8 mouse cellular contexts compared by ENCODE assay signal in the genomic region with DNA sequence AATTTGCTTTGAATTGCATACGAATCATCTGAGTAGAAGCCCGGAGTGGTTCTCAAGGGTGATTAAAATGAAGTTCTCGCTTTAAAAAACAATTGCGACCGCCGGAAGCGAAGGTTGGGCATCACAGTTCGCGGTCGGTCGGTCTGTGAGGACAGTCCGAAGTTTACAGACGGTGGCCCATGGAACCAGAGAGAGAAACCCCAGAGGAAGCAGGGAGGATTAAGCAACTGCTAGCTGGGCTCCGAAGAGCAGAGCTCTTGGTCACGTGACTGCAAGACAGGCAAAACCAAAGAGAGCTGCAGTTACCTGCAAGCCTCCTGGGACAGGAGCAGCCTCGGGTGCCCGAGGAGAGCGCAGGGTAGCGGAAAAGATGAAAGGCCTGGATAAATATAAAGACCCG.
DNase-seq lines count a peak whose midpoint lies in the region; ATAC-seq and TF ChIP-seq lines count a peak whose summit lies in the region.

No protein-coding gene starts in this region.

- dilution Hi-C loops in CH12.LX (cut with MboI; ENCODE audit: extremely low pct_ligation_motif_present, extremely low pct_unique_long_range_greater_than_20kb, low sequenced_read_pairs) = no loop called here

- H3K4me2 ChIP-seq in CH12.LX (ENCODE audit: insufficient read depth, low read depth, poor library complexity, severe bottlenecking) = no peak overlapping the region
- H3K4me2 ChIP-seq in intestine, embryonic 16.5 days (ENCODE audit: low read depth, low read length) = peak overlapping the region; percentile 50
- H3K4me2 ChIP-seq in stomach, embryonic 15.5 days = peak overlapping the region; percentile 39

- H3K9ac ChIP-seq in CH12.LX (ENCODE audit: insufficient read depth, low read depth) = no peak overlapping the region
- H3K9ac ChIP-seq in intestine, embryonic 16.5 days (ENCODE audit: low read depth, low read length) = 0 out of 2 replicates have a peak overlapping the region, but pooled peaks have one; percentile 6
- H3K9ac ChIP-seq in stomach, embryonic 15.5 days = no peak overlapping the region

- H3K9me3 ChIP-seq in CH12.LX (replicated peaks; ENCODE audit: low read length) = no peaks in the 10 kb centered on the region
- no peaks in the 10 kb centered on the region for H3K9me3 ChIP-seq in intestine, embryonic 16.5 days (ENCODE audit: control insufficient read depth, low read length)
- no peaks in the 10 kb centered on the region for H3K9me3 ChIP-seq in stomach, embryonic 15.5 days

- TF ChIP-seq RAD21 in CH12.LX (IDR thresholded peaks at IDR 0.05; ENCODE audit: low read depth, low read length) = no peak

- no peaks in the 10 kb centered on the region for H3K79me2 ChIP-seq in CH12.LX (replicated peaks; ENCODE audit: control insufficient read depth, extremely low read depth, insufficient read depth, poor library complexity, severe bottlenecking)

- no peak for DNase-seq in CH12.LX (ENCODE audit: extremely low read depth)
- peak; percentile 19 to 49 for DNase-seq in lung, adult 18-20 months
- no peak for DNase-seq in MN1 (ENCODE audit: low spot score)
- no peak for DNase-seq in left cerebral cortex, adult 18-20 months (ENCODE audit: low spot score in 2 of 2)
- DNase-seq in right cerebral cortex, postnatal 25 days = no peak

- no peak overlapping the region for H3K27ac ChIP-seq in CH12.LX (ENCODE audit: insufficient read depth, low read depth)
- H3K27ac ChIP-seq in intestine, embryonic 16.5 days (ENCODE audit: low read length) = no peak overlapping the region
- H3K27ac ChIP-seq in stomach, embryonic 15.5 days = no peak overlapping the region

- no peak for TF ChIP-seq POLR2A in CH12.LX (IDR thresholded peaks at IDR 0.05; ENCODE audit: low read depth, low read length)

- no peak overlapping the region for H3K4me3 ChIP-seq in CH12.LX (replicated peaks in 1 of 3; ENCODE audit: low read depth in 2 of 3, low read length in 2 of 3, poor library complexity in 1 of 3)
- H3K4me3 ChIP-seq in intestine, embryonic 16.5 days (ENCODE audit: low read length) = peak overlapping the region; percentile 21; the same call in 1 of the 2 replicates
- H3K4me3 ChIP-seq in stomach, embryonic 15.5 days (replicated peaks) = no peak overlapping the region; the same call in 1 of the 2 replicates

- H3K27me3 ChIP-seq in CH12.LX (replicated peaks) = no peaks in the 10 kb centered on the region
- H3K27me3 ChIP-seq in intestine, embryonic 16.5 days (replicated peaks; ENCODE audit: control insufficient read depth, insufficient read depth, low read length) = no peaks in the 10 kb centered on the region
- H3K27me3 ChIP-seq in stomach, embryonic 15.5 days (replicated peaks) = no peaks in the 10 kb centered on the region

- ATAC-seq in common myeloid progenitor, adult 5-6 weeks (replicated peaks; ENCODE audit: low read depth, poor library complexity, severe bottlenecking) = peak; percentile 32; the same call in 1 of the 2 replicates
- peak; percentile 55 for ATAC-seq in intestine, embryonic 16.5 days
- ATAC-seq in stomach, embryonic 15.5 days (ENCODE audit: insufficient read depth, low FRiP score, low read depth) = peak; percentile 65; the same call in 1 of the 2 replicates

- no peaks in the 10 kb centered on the region; a peak in 1 of 4 replicates for H3K4me1 ChIP-seq in CH12.LX (ENCODE audit: control insufficient read depth in 1 of 2, insufficient read depth in 2 of 2)
- H3K4me1 ChIP-seq in intestine, embryonic 16.5 days (ENCODE audit: control insufficient read depth, insufficient read depth, low read length) = peaks cover 3% of the 10 kb centered on the region
- H3K4me1 ChIP-seq in stomach, embryonic 15.5 days = 0 out of 2 replicates have a peak, but pooled peaks cover 3% of the 10 kb centered on the region

- WGBS in intestine, embryonic 16.5 days = 23% methylated on average over 20 of the region's 20 CpGs
- WGBS in stomach, embryonic 15.5 days = 24% methylated on average over 20 of the region's 20 CpGs

- in situ Hi-C loops in CH12.LX (cut with MboI; ENCODE audit: low pct_ligation_motif_present, low pct_unique_long_range_greater_than_20kb, low sequenced_read_pairs) = loop anchor here (25.0 kb wide), 1 partner anchor 396 kb away; no protein-coding TSS in a partner anchor

- no peaks in the 10 kb centered on the region for H3K36me3 ChIP-seq in CH12.LX (replicated peaks in 1 of 2; ENCODE audit: control insufficient read depth in 1 of 2, insufficient read depth in 1 of 2, low read length in 1 of 2)
- H3K36me3 ChIP-seq in intestine, embryonic 16.5 days (ENCODE audit: control insufficient read depth, insufficient read depth, low read length) = no peaks in the 10 kb centered on the region
- no peaks in the 10 kb centered on the region for H3K36me3 ChIP-seq in stomach, embryonic 15.5 days

- TF ChIP-seq EP300 in CH12.LX (IDR thresholded peaks at IDR 0.05; ENCODE audit: low read length) = no peak

- TF ChIP-seq CTCF in CH12.LX (conservative IDR thresholded peaks at IDR 0.05 in 1 of 2, IDR thresholded peaks at IDR 0.05 in 1 of 2; ENCODE audit: low read depth in 2 of 2, low read length in 2 of 2) = no peak

TF ChIP-seq in CH12.LX, 34 proteins besides CTCF, POLR2A, EP300 and RAD21:
- TF ChIP-seq RCOR1 (conservative IDR thresholded peaks at IDR 0.05; ENCODE audit: low read depth, low read length) = no peak
- no peak for TF ChIP-seq BHLHE40 (IDR thresholded peaks at IDR 0.05; ENCODE audit: low read depth, low read length)
- no peak for TF ChIP-seq CHD2 (IDR thresholded peaks at IDR 0.05; ENCODE audit: low read length)
- TF ChIP-seq ZMIZ1 (IDR thresholded peaks at IDR 0.05; ENCODE audit: low read depth, low read length) = no peak
- peak; percentile 21; the same call in 1 of the 2 replicates for TF ChIP-seq USF1 (IDR thresholded peaks at IDR 0.05; ENCODE audit: low read depth, low read length)
- no peak for TF ChIP-seq HCFC1 (IDR thresholded peaks at IDR 0.05; ENCODE audit: low read depth, low read length)

Comparison
In these comparisons a context has a peak if more than half of its experiments do, and no peak if none do; other contexts are left out.
1. DNase-seq: peak in lung, adult 18-20 months (2 of 2); none in CH12.LX (single experiment), MN1 (single experiment), left cerebral cortex, adult 18-20 months (0 of 2) and right cerebral cortex, postnatal 25 days (single experiment).
2. Peak in every context shown above with its lines, with median percentiles within 50 percentile points of each other: ATAC-seq.